Mouse (Mus musculus) spleen, adult 18-20 months (tissue): ENCODE results near the gene Zik1.

Experiments used
- DNase-seq, 2 experiments: peaks; one replicate each; pipeline ENCODE4 v3.0.0; 2022; ENCODE audit warnings: mixed read lengths in 2 of 2

The Zik1 gene

GRCm38 (mm10) chr7:10494786-10495521 is at the start of gene Zik1:
TSS of gene Zik1 (minus strand) at chr7:10495394.
- peak in 1 of 2 experiments; percentile 22 for DNase-seq

- no peak for DNase-seq
Observed at GRCm38 (mm10) chr7:10495578-10495977, 384 bp upstream of the Zik1 start.

GRCm38 (mm10) chr7:10480588-10481233 is 14.5 kb downstream of the Zik1 start:
- DNase-seq, result no peak

GRCm38 (mm10) chr7:10479813-10480212 is 15.4 kb downstream of the Zik1 start:
- DNase-seq, result no peak

GRCm38 (mm10) chr7:10458166-10458565 is 37.0 kb downstream of the Zik1 start:
- no peak for DNase-seq

- DNase-seq, result no peak
Observed at GRCm38 (mm10) chr7:10443031-10443430, 52.2 kb downstream of the Zik1 start, which contains the start of gene Vmn1r67. TSS of gene Vmn1r67 (plus strand) at chr7:10443331.
